Mouse (Mus musculus) limb, embryonic 13.5 days (tissue): ENCODE measurements around the gene Fam19a2. TPM values are rescaled to one million over a fixed set of nuclear protein-coding genes. Genes with fewer than 3 reads are reported as not detected.

Experiments used
- ATAC-seq: fragments of 200-750 bp; cut with Nextera tagmentation; 2 replicates; pipeline ENCODE4 v1.8.0; 2017; ENCODE audit warnings: low read depth, moderate number of reproducible peaks, moderate TSS enrichment; ENCODE audit not compliant: low FRiP score
- H3K27ac ChIP-seq: fragments of 300-500 bp; sonication (generic); 2 replicates; pipeline ENCODE4 v1.5.1; 2015; ENCODE audit warnings: inconsistent platforms, mild to moderate bottlenecking, moderate library complexity
- H3K27me3 ChIP-seq: fragments of 300-500 bp; sonication (generic); 2 replicates; pipeline ENCODE4 v1.6.1; 2015; ENCODE audit warnings: mild to moderate bottlenecking, inconsistent platforms
- H3K36me3 ChIP-seq: fragments of 300-500 bp; sonication (generic); 2 replicates; pipeline ENCODE4 v1.6.1; 2015; ENCODE audit warnings: inconsistent platforms, mild to moderate bottlenecking, moderate library complexity
- H3K4me1 ChIP-seq: fragments of 300-500 bp; sonication (generic); 2 replicates; pipeline ENCODE4 v1.6.1; 2015; ENCODE audit warnings: inconsistent platforms
- H3K4me2 ChIP-seq: fragments of 300-500 bp; sonication (generic); replicated peaks from 2 replicates; pipeline ENCODE4 v1.6.1; 2015; ENCODE audit warnings: inconsistent platforms, mild to moderate bottlenecking, moderate library complexity
- H3K4me3 ChIP-seq: fragments of 300-500 bp; sonication (generic); 2 replicates; pipeline ENCODE4 v1.5.1; 2015; ENCODE audit warnings: moderate library complexity, mild to moderate bottlenecking, inconsistent platforms
- H3K9ac ChIP-seq: fragments of 300-500 bp; sonication (generic); 2 replicates; pipeline ENCODE4 v1.6.1; 2015; ENCODE audit warnings: mild to moderate bottlenecking, inconsistent platforms
- H3K9me3 ChIP-seq: fragments of 300-500 bp; sonication (generic); 2 replicates; pipeline ENCODE4 v1.6.1; 2016; ENCODE audit warnings: inconsistent platforms
- WGBS: fragments of 180-500 bp; shearing (Covaris S2); methylation state at CpG from one replicate; pipeline ENCODE4 v1.1.7; 2015; 5-methylcytosine and 5-hydroxymethylcytosine counted together
- polyA plus RNA-seq: library from polyadenylated mRNA; unstranded; fragments of >200 nt; fragmentation: Nextera tagmentation; extraction: Ambion mirVana; gene quantifications from 2 replicates; pipeline ENCODE4 v1.2.1, GENCODE M21; 2015

Fam19a2 gene
- polyA plus RNA-seq, 1 experiment from 2014 or later = 8.0 TPM

- 87% methylated on average over 3 of the region's 3 CpGs for WGBS
- peaks cover 4% of the 10 kb centered on the region; the same call in 1 of the 2 replicates for H3K36me3 ChIP-seq
- no peak overlapping the region for H3K9ac ChIP-seq
- peaks cover 8% of the 10 kb centered on the region for H3K9me3 ChIP-seq
- H3K4me2 ChIP-seq = no peak overlapping the region
- peak; percentile 54 for ATAC-seq
- no peaks in the 10 kb centered on the region for H3K4me1 ChIP-seq
- H3K27me3 ChIP-seq = no peaks in the 10 kb centered on the region
- H3K4me3 ChIP-seq = no peak overlapping the region
- no peak overlapping the region for H3K27ac ChIP-seq
These were observed 137.4 kb downstream of the Fam19a2 start for GRCm38 (mm10) chr10:123401188-123401587.

- Histone ChIP-seq H3K4me3 (no peak overlapping the region), H3K36me3 (peaks cover 4% of the 10 kb centered on the region; the same call in 1 of the 2 replicates), H3K9ac (no peak overlapping the region), H3K9me3 (peaks cover 11% of the 10 kb centered on the region), H3K4me2 (no peak overlapping the region), H3K27me3 (no peaks in the 10 kb centered on the region), H3K4me1 (no peaks in the 10 kb centered on the region), H3K27ac (no peak overlapping the region)
- ATAC-seq = no peak
- WGBS = 20% methylated on average over 3 of the region's 3 CpGs
These were observed 138.7 kb downstream of the Fam19a2 start for GRCm38 (mm10) chr10:123402460-123402859.

GRCm38 (mm10) chr10:123414953-123415352 is 151.2 kb downstream of the Fam19a2 start:
- Histone ChIP-seq H3K36me3 (no peaks in the 10 kb centered on the region), H3K9ac (no peak overlapping the region), H3K4me3 (no peak overlapping the region), H3K27me3 (no peaks in the 10 kb centered on the region), H3K4me1 (peaks cover 16% of the 10 kb centered on the region), H3K9me3 (0 out of 2 replicates have a peak, but pooled peaks cover 6% of the 10 kb centered on the region), H3K4me2 (no peak overlapping the region), H3K27ac (no peak overlapping the region)
- WGBS = 92% methylated on average over 1 of the region's 1 CpGs
- no peak for ATAC-seq

GRCm38 (mm10) chr10:123416024-123416423 is 152.2 kb downstream of the Fam19a2 start:
- peak; percentile 48; the same call in 1 of the 2 replicates for ATAC-seq
- Histone ChIP-seq H3K36me3 (no peaks in the 10 kb centered on the region), H3K27ac (no peak overlapping the region), H3K4me3 (no peak overlapping the region), H3K9ac (no peak overlapping the region), H3K27me3 (no peaks in the 10 kb centered on the region), H3K9me3 (peaks cover 7% of the 10 kb centered on the region; the same call in 1 of the 2 replicates), H3K4me1 (peaks cover 16% of the 10 kb centered on the region), H3K4me2 (no peak overlapping the region)
- 25% methylated on average over 4 of the region's 4 CpGs for WGBS

- H3K9ac ChIP-seq = no peak overlapping the region
- ATAC-seq = no peak
- 53% methylated on average over 7 of the region's 7 CpGs for WGBS
- H3K4me1 ChIP-seq = peaks cover 16% of the 10 kb centered on the region
- H3K9me3 ChIP-seq = peaks cover 5% of the 10 kb centered on the region; the same call in 1 of the 2 replicates
- H3K36me3 ChIP-seq = no peaks in the 10 kb centered on the region
- no peaks in the 10 kb centered on the region for H3K27me3 ChIP-seq
- H3K4me2 ChIP-seq = no peak overlapping the region
- no peak overlapping the region for H3K4me3 ChIP-seq
- H3K27ac ChIP-seq = no peak overlapping the region
These were observed 154.9 kb downstream of the Fam19a2 start for GRCm38 (mm10) chr10:123418616-123419173.

GRCm38 (mm10) chr10:123420249-123420648 is 156.5 kb downstream of the Fam19a2 start:
- no peak overlapping the region for H3K4me2 ChIP-seq
- H3K4me3 ChIP-seq = no peak overlapping the region
- H3K9ac ChIP-seq = no peak overlapping the region
- no peak overlapping the region for H3K27ac ChIP-seq
- WGBS = 81% methylated on average over 1 of the region's 1 CpGs
- no peaks in the 10 kb centered on the region for H3K27me3 ChIP-seq
- peaks cover 5% of the 10 kb centered on the region; the same call in 1 of the 2 replicates for H3K9me3 ChIP-seq
- H3K4me1 ChIP-seq = peaks cover 16% of the 10 kb centered on the region
- peak; percentile 40; the same call in 1 of the 2 replicates for ATAC-seq
- H3K36me3 ChIP-seq = no peaks in the 10 kb centered on the region

GRCm38 (mm10) chr10:123424482-123424881 is 160.7 kb downstream of the Fam19a2 start:
- no peaks in the 10 kb centered on the region for H3K4me1 ChIP-seq
- no peak overlapping the region for H3K27ac ChIP-seq
- 90% methylated on average over 3 of the region's 3 CpGs for WGBS
- ATAC-seq = no peak
- H3K9ac ChIP-seq = no peak overlapping the region
- H3K4me3 ChIP-seq = no peak overlapping the region
- no peak overlapping the region for H3K4me2 ChIP-seq
- no peaks in the 10 kb centered on the region for H3K36me3 ChIP-seq
- H3K27me3 ChIP-seq = no peaks in the 10 kb centered on the region
- H3K9me3 ChIP-seq = peaks cover 5% of the 10 kb centered on the region; the same call in 1 of the 2 replicates

GRCm38 (mm10) chr10:123426527-123427363 is 162.9 kb downstream of the Fam19a2 start:
- no peaks in the 10 kb centered on the region for H3K4me1 ChIP-seq
- no peak overlapping the region for H3K4me2 ChIP-seq
- H3K4me3 ChIP-seq = no peak overlapping the region
- no peaks in the 10 kb centered on the region for H3K36me3 ChIP-seq
- WGBS = 76% methylated on average over 8 of the region's 8 CpGs
- peak; percentile 51 for ATAC-seq
- H3K9me3 ChIP-seq = no peaks in the 10 kb centered on the region
- no peak overlapping the region for H3K27ac ChIP-seq
- H3K27me3 ChIP-seq = no peaks in the 10 kb centered on the region
- H3K9ac ChIP-seq = no peak overlapping the region

GRCm38 (mm10) chr10:123431569-123431968 is 167.8 kb downstream of the Fam19a2 start:
- Histone ChIP-seq H3K27ac (no peak overlapping the region), H3K4me1 (no peaks in the 10 kb centered on the region), H3K4me3 (no peak overlapping the region), H3K36me3 (no peaks in the 10 kb centered on the region), H3K27me3 (no peaks in the 10 kb centered on the region), H3K9me3 (no peaks in the 10 kb centered on the region), H3K4me2 (no peak overlapping the region), H3K9ac (no peak overlapping the region)
- ATAC-seq = no peak
- WGBS = 29% methylated on average over 5 of the region's 5 CpGs

GRCm38 (mm10) chr10:123437576-123437975 is 173.8 kb downstream of the Fam19a2 start:
- no peak overlapping the region for H3K27ac ChIP-seq
- WGBS = 55% methylated on average over 4 of the region's 4 CpGs
- no peak overlapping the region for H3K4me3 ChIP-seq
- H3K27me3 ChIP-seq = no peaks in the 10 kb centered on the region
- no peaks in the 10 kb centered on the region for H3K36me3 ChIP-seq
- H3K9me3 ChIP-seq = no peaks in the 10 kb centered on the region
- H3K4me2 ChIP-seq = no peak overlapping the region
- no peak overlapping the region for H3K9ac ChIP-seq
- ATAC-seq = no peak
- H3K4me1 ChIP-seq = no peaks in the 10 kb centered on the region

- Histone ChIP-seq H3K36me3 (no peaks in the 10 kb centered on the region), H3K27me3 (no peaks in the 10 kb centered on the region), H3K9ac (no peak overlapping the region), H3K9me3 (no peaks in the 10 kb centered on the region), H3K4me3 (no peak overlapping the region), H3K27ac (no peak overlapping the region), H3K4me1 (no peaks in the 10 kb centered on the region), H3K4me2 (no peak overlapping the region)
- 51% methylated on average over 1 of the region's 1 CpGs for WGBS
- ATAC-seq = no peak
These were observed 193.0 kb downstream of the Fam19a2 start for GRCm38 (mm10) chr10:123456800-123457199.

- Histone ChIP-seq H3K27ac (no peak overlapping the region), H3K27me3 (no peaks in the 10 kb centered on the region), H3K9ac (no peak overlapping the region), H3K9me3 (no peaks in the 10 kb centered on the region), H3K4me2 (no peak overlapping the region), H3K36me3 (no peaks in the 10 kb centered on the region), H3K4me1 (no peaks in the 10 kb centered on the region), H3K4me3 (no peak overlapping the region)
- ATAC-seq = no peak
- 68% methylated on average over 5 of the region's 5 CpGs for WGBS
These were observed 196.7 kb downstream of the Fam19a2 start for GRCm38 (mm10) chr10:123460466-123460865.
